ENCODE assay signal across 8 mouse cellular contexts in the genomic region with DNA sequence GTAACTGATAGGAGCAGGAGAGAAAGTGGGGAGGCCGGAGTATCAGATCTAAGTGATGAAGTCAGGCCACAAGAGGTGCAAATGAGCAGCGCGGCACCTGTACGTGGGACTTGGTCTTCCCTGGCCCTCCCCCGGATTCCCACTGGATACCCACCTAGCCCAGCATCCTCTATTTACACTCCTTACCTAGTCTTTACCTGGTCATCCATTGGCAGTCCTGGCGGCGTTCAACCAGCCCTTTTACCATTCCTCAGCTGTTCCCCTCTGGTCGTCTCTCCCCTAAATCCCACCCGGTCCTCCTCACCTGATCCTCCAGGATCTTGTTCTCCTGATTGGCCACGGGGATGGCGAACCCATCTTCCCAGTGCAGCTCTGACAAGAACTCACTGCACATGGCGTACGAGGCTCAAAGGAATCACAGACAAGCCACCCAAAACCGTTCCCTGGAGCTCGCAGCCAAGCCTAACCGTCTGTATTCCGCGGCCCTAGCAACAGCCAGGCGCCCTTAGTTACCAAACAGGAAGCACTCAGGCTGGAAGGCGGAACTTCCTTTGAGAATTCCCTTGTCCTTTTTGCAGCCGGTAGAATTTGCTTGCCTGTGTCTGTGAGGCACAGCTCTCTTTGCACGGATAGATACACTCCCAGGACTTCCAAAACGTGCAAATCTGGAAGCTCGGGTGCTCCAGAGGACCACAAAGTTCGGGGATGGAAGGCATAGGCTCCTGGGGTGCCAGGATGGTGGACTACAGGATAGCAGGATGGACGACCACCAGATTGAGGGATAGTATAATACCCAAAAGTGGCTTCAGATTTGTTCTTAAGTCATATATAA. TPM values are rescaled to one million over a fixed set of nuclear protein-coding genes. Genes with fewer than 3 reads are reported as not detected.
A peak's percentile ranks its signal among the peaks of the same experiment; 100 is the strongest.
DNase-seq lines count a peak whose midpoint lies in the region; ATAC-seq and TF ChIP-seq lines count a peak whose summit lies in the region.

Gene Ccdc39, minus strand, starts transcription at position 510 of the 832 bp plus-strand sequence.

- 13% methylated on average over 25 of the region's 26 CpGs for WGBS in macrophage (ENCODE audit: missing documents)

- peak within 1 kb of the TSS; percentile 83 for H3K27ac ChIP-seq in left cerebral cortex, adult 2 months
- no peak within 1 kb of the TSS for H3K27ac ChIP-seq in macrophage

- H3K79me2 ChIP-seq in macrophage (ENCODE audit: inconsistent target) = no peaks in the 10 kb centered on the region

- intact Hi-C loops in left cerebral cortex, adult 2 months (cut with DNase I) = no loop called here

- peak; percentile 59 for TF ChIP-seq CTCF in left cerebral cortex, adult 2 months (IDR thresholded peaks at IDR 0.05)

- H3K4me3 ChIP-seq in left cerebral cortex, adult 2 months = peak within 1 kb of the TSS; percentile 64
- H3K4me3 ChIP-seq in macrophage (ENCODE audit: inconsistent target) = peak within 1 kb of the TSS; percentile 22

- H3K36me3 ChIP-seq in macrophage (ENCODE audit: inconsistent target) = no peaks in the 10 kb centered on the region

- DNase-seq in adipocyte (ENCODE audit: low spot score) = peak; percentile 76
- peak; percentile 16 to 36 for DNase-seq in gastrocnemius, adult 8-10 months (ENCODE audit: low spot score in 2 of 2)
- DNase-seq in hindlimb bud, embryonic 11.5 days (ENCODE audit: extremely low spot score, low read depth, low spot score) = peak; percentile 35
- DNase-seq in left cerebral cortex, adult 2 months (ENCODE audit: extremely low spot score in 1 of 2, low spot score in 2 of 2) = peak; percentile 74 to 76
- peak; percentile 89 to 92 for DNase-seq in right cerebral cortex, postnatal 10 days (ENCODE audit: low spot score in 2 of 2)

- ATAC-seq in common myeloid progenitor, adult 5-6 weeks (replicated peaks; ENCODE audit: low read depth, poor library complexity, severe bottlenecking) = peak; percentile 100
- no peak for ATAC-seq in erythroid progenitor cell, adult 5-6 weeks (replicated peaks; ENCODE audit: low FRiP score, poor library complexity, severe bottlenecking)

RNA-seq across cellular contexts. Expression of gene Ccdc39, which starts in this region (rescaled TPM):
- total RNA-seq in common myeloid progenitor, adult 5-6 weeks (2017) = 1.3 TPM in 1 of 2 replicates, not detected in the other
- total RNA-seq in gastrocnemius, adult 8-10 months (2022) = under 1 TPM in 2 of 4 experiments, not detected in 2; 0.34 to 0.54 TPM
- total RNA-seq in left cerebral cortex, adult 2 months (2021) = 10 to 100 TPM; 27.4 to 28.1 TPM
- 1 to 10 TPM in 18 of 26 experiments, under 1 TPM in 8; 0.34 to 3.8 (median 1.2) TPM for total RNA-seq in macrophage (2018; cell fraction: chromatin; rRNA removed)
- total RNA-seq in macrophage (2018; cell fraction: cytosol; rRNA removed) = under 1 TPM in 25 of 26 experiments, not detected in 1; 0.03 to 0.54 (median 0.14) TPM
- 1 to 10 TPM in 14 of 26 experiments, under 1 TPM in 12; 0.23 to 2.5 (median 1.0) TPM for total RNA-seq in macrophage (2018; cell fraction: nucleus; rRNA removed)
- 0.18 to 0.26 TPM in 2 of 3 replicates, not detected in the other for polyA plus RNA-seq in macrophage (2018)
- not detected in 2 replicates for total RNA-seq in erythroid progenitor cell, adult 5-6 weeks (2015; ENCODE audit: low replicate concordance)
- 0.26 TPM in 1 of 2 replicates, not detected in the other for total RNA-seq in erythroid progenitor cell, adult 5-6 weeks (2017; ENCODE audit: low replicate concordance)

Comparison
In these comparisons a context has a peak if more than half of its experiments do, and no peak if none do; other contexts are left out.
1. RNA of gene Ccdc39 (total RNA-seq): 27.4 to 28.1 TPM in left cerebral cortex, adult 2 months; 1.3 TPM in common myeloid progenitor, adult 5-6 weeks, 0.34 to 0.54 TPM in gastrocnemius, adult 8-10 months and 0.26 TPM in erythroid progenitor cell, adult 5-6 weeks; every median in the first group is over 10 times any median in the second.
2. Peak in DNase-seq in gastrocnemius, adult 8-10 months; RNA of the gene not detected or under 1 TPM.
3. DNase-seq: peak in every context shown above with its lines; median percentile 90 in right cerebral cortex, postnatal 10 days; 76 in adipocyte; 75 in left cerebral cortex, adult 2 months; 35 in hindlimb bud, embryonic 11.5 days; 26 in gastrocnemius, adult 8-10 months.